Mouse (Mus musculus) liver, embryonic 14.5 days (tissue): ENCODE results near the gene Dstyk.

Experiments used
- CTCF ChIP-seq: IDR thresholded peaks from 2 replicates; pipeline ENCODE4 v1.5.1; 2016; ENCODE audit warnings: antibody characterized with exemption, low read depth, control low read depth
- EP300 ChIP-seq: IDR thresholded peaks from 2 replicates; pipeline ENCODE4 v1.6.1; 2016; ENCODE audit warnings: antibody characterized with exemption, low read depth

- TF ChIP-seq EP300, result no peak
- no peak for TF ChIP-seq CTCF
Observed at GRCm38 (mm10) chr1:132500535-132500934, 83.2 kb downstream of the Dstyk start.
